Mouse (Mus musculus): ENCODE measurements around the gene Gp1ba. TPM values are rescaled to one million over a fixed set of nuclear protein-coding genes. Genes with fewer than 3 reads are reported as not detected.

The Gp1ba gene
- polyA plus RNA-seq, 1 experiment from 2014 or later, result 0.37 TPM

DNA sequence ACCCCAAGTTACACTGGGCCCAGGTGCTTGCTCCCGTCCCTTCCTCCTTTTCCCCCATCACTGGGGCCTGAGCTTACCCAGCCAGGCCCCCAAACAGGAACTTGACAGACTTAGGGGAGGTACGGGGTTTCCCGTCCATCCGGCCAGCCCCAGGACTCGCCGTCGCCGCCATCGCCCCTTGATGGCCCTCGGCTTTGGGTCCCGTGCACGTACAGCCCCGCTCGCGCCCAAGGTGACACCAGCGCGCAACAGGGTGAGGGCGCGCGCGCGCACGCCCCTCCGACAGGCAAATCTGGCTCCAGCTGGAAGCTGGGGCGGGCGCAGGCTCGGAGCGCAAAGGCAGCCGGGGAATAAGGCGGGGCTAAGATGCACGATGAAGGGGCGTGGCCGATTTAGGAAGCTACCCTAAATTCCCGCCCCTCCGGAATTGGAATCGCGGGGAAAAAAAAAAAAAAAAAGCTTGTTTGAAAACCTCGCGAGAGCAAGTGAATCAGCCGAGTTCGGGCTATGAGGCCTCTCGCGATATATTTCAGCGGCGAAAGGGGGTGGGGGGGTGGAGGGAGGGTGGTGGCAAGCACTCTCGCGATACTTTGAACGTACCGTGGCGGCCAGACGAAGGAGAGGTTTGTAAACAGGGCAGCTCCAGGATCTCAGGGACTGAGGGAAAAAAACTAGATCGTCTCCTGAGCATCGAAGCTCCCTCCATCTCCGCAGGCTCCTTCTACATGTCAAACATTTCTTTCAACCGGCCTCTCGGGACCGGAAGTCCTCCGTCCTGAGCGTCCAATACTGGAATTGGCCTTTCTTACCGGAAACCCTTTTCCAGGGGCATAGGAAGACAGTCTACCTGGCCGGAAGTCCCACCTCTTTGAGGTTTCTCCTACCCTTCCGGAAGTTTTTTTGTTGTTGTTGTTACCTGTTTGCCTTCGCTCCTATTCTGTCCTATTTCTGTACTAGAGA is 8.0 kb downstream of the Gp1ba start, which contains the start of the genes Rnf167 and Slc25a11:
Rnf167 (plus strand) TSS at position 545 of the 960 bp plus-strand sequence.
Slc25a11 (minus strand) TSS at position 789 of the 960 bp plus-strand sequence.
- Histone ChIP-seq H3K27ac (ENCODE audit: low read depth) (peak within 1 kb of the TSS; percentile 96), H3K4me1 (replicated peaks; ENCODE audit: control insufficient read depth, insufficient read depth, low read length) (peaks cover 43% of the 10 kb centered on the region), H3K9ac (ENCODE audit: low read length) (peak within 1 kb of the TSS; percentile 82), H3K9me3 (ENCODE audit: control insufficient read depth, low read length) (no peaks in the 10 kb centered on the region), H3K27me3 (replicated peaks; ENCODE audit: control insufficient read depth, insufficient read depth, low read length) (no peaks in the 10 kb centered on the region), H3K4me2 (ENCODE audit: low read length) (peak within 1 kb of the TSS; percentile 99), H3K36me3 (ENCODE audit: control insufficient read depth, insufficient read depth, low read length) (peaks cover 62% of the 10 kb centered on the region), H3K4me3 (ENCODE audit: low read depth, low read length) (peak within 1 kb of the TSS; percentile 77)
- WGBS, result under 1% methylated on average over 63 of the region's 63 CpGs
- ATAC-seq (replicated peaks; ENCODE audit: low FRiP score, low TSS enrichment, low read depth) (peak; percentile 82), DNase-seq (ENCODE audit: low spot score) (peak; percentile 97)

DNA sequence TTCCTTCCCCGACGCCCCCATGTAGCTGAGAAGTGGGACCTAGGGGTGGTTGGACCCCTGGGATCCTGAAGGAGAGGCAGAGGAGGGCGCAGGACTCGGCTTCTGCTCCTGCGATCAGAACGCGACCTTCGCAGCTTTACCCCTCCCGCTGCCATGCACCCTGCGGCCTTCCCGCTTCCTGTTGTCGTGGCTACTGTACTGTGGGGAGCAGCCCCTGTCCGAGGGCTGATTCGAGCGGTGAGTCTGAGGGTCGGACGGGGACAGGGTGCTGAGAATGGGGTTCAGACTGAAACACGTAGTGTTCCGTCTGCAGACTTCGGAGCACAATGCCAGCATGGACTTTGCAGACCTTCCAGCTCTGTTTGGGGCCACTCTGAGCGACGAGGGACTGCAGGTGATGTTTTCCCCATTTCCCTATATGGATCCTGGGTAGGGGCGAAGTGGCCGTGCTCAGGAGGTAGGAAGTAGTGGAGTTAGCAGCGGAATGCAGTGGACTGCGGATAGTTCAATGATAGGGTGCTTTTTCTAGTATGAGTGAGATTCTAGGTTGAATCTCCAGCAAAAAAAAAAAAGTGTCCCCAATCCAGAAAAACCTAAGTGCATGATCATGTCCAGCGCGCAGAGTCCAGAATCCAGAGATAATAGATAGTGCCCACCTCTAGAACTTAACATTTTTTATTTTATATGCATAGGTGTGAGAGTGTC is 8.9 kb downstream of the Gp1ba start:
- H3K9ac ChIP-seq (ENCODE audit: low read length), result peak overlapping the region; percentile 72
- peak overlapping the region; percentile 77 for H3K4me3 ChIP-seq (ENCODE audit: low read depth, low read length)
- H3K9me3 ChIP-seq (ENCODE audit: control insufficient read depth, low read length), result no peaks in the 10 kb centered on the region
- ATAC-seq (replicated peaks; ENCODE audit: low FRiP score, low TSS enrichment, low read depth), result peak; percentile 25
- H3K4me2 ChIP-seq (ENCODE audit: low read length), result peak overlapping the region; percentile 99
- H3K36me3 ChIP-seq (ENCODE audit: control insufficient read depth, insufficient read depth, low read length), result peaks cover 71% of the 10 kb centered on the region
- peak; percentile 72 for DNase-seq (ENCODE audit: low spot score)
- 4% methylated on average over 28 of the region's 28 CpGs for WGBS
- H3K27ac ChIP-seq (ENCODE audit: low read depth), result peak overlapping the region; percentile 96
- H3K27me3 ChIP-seq (replicated peaks; ENCODE audit: control insufficient read depth, insufficient read depth, low read length), result no peaks in the 10 kb centered on the region
- peaks cover 51% of the 10 kb centered on the region for H3K4me1 ChIP-seq (replicated peaks; ENCODE audit: control insufficient read depth, insufficient read depth, low read length)

DNA sequence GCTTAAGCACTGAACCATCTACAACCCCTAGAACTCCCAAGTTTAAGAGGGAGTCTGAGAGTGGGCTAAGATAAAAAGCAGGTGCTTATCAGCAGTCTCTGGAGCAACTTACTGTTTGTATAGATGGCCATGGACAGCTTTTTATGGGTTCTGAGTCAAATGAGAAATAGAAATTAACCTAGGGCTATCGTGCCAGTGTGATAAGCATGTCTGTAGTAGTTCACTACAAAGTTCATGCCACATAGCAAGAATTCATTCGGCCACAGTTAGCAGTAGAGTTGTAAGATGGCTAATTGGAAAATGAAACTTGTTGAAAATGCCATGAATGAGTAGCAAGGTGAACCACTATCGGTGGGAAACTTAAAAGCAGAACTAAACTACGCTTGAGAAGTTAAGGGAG is 9.6 kb downstream of the Gp1ba start:
- no peak for ATAC-seq (replicated peaks; ENCODE audit: low FRiP score, low TSS enrichment, low read depth)
- Histone ChIP-seq H3K4me2 (ENCODE audit: low read length) (peak overlapping the region; percentile 99), H3K9ac (ENCODE audit: low read length) (peak overlapping the region; percentile 72), H3K27ac (ENCODE audit: low read depth) (peak overlapping the region; percentile 96; the same call in 1 of the 2 replicates), H3K27me3 (replicated peaks; ENCODE audit: control insufficient read depth, insufficient read depth, low read length) (no peaks in the 10 kb centered on the region), H3K36me3 (ENCODE audit: control insufficient read depth, insufficient read depth, low read length) (peaks cover 73% of the 10 kb centered on the region), H3K9me3 (ENCODE audit: control insufficient read depth, low read length) (no peaks in the 10 kb centered on the region), H3K4me1 (replicated peaks; ENCODE audit: control insufficient read depth, insufficient read depth, low read length) (peaks cover 51% of the 10 kb centered on the region), H3K4me3 (ENCODE audit: low read depth, low read length) (peak overlapping the region; percentile 77)
- WGBS, result 72% methylated on average over 4 of the region's 4 CpGs
- no peak for DNase-seq (ENCODE audit: low spot score)

DNA sequence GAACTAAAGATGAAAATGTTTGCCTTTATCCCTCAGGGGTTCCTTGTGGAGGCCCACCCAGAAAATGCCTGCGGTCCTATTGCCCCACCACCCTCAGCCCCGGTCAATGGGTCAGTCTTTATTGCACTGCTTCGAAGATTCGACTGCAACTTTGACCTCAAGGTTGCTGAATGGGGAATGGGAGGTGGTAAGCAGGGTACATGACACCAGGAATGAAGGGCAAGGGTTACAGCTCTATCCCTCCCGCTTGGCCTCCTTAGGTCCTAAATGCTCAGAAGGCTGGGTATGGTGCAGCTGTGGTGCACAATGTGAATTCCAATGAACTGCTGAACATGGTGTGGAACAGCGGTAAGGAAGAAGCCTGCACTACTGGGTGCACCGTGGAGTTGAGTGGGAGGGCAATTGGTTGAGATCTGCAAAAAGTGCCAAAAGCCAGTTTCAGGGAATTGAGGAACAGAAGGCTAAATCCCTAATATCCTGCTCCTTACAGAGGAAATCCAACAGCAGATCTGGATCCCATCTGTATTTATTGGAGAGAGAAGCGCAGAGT is 10.3 kb downstream of the Gp1ba start:
- Histone ChIP-seq H3K27ac (ENCODE audit: low read depth) (peak overlapping the region; percentile 18; the same call in 1 of the 2 replicates), H3K4me3 (ENCODE audit: low read depth, low read length) (no peak overlapping the region; the same call in 1 of the 2 replicates), H3K36me3 (ENCODE audit: control insufficient read depth, insufficient read depth, low read length) (peaks cover 65% of the 10 kb centered on the region), H3K9me3 (ENCODE audit: control insufficient read depth, low read length) (no peaks in the 10 kb centered on the region), H3K9ac (ENCODE audit: low read length) (no peak overlapping the region; the same call in 1 of the 2 replicates), H3K4me1 (replicated peaks; ENCODE audit: control insufficient read depth, insufficient read depth, low read length) (peaks cover 51% of the 10 kb centered on the region), H3K4me2 (ENCODE audit: low read length) (peak overlapping the region; percentile 99), H3K27me3 (replicated peaks; ENCODE audit: control insufficient read depth, insufficient read depth, low read length) (no peaks in the 10 kb centered on the region)
- 75% methylated on average over 8 of the region's 8 CpGs for WGBS
- ATAC-seq (replicated peaks; ENCODE audit: low FRiP score, low TSS enrichment, low read depth) (no peak), DNase-seq (ENCODE audit: low spot score) (no peak)

DNA sequence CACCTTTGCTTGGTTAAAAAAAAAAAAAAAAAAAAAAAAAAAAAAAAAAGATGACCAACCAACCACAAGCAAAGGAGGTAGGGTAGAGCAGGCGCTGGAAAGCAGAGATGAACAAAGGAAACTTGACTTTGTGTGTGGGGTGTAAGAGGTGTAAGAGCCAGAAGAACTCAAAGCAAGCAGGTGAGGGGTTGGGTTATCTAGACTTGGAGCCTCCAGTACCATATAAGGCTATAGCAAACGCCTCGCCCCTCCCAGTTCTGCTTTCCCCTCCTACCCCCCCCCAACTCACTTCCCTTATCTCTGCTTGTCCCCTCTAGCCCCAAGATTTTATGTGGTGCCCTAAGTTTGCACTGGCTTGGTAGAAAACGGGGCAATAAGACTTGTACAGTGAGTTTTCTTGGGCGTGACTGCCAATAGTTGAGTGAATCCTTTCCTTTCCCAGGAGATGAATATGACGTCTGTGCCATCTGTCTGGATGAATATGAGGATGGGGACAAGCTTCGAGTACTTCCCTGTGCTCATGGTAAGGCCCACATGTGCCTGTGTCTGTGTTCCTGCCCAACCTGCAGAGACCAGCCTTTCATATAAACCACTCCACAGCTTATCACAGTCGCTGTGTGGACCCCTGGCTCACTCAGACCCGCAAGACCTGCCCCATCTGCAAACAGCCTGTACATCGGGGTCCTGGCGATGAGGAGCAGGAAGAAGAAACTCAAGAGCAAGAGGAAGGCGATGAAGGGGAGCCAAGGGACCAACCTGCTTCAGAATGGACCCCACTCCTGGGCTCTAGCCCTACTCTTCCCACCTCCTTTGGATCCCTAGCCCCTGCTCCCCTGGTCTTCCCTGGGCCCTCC is 11.6 kb downstream of the Gp1ba start:
- ATAC-seq (replicated peaks; ENCODE audit: low FRiP score, low TSS enrichment, low read depth), result no peak
- Histone ChIP-seq H3K27ac (ENCODE audit: low read depth) (peak overlapping the region; percentile 9; the same call in 1 of the 2 replicates), H3K27me3 (replicated peaks; ENCODE audit: control insufficient read depth, insufficient read depth, low read length) (no peaks in the 10 kb centered on the region), H3K9ac (ENCODE audit: low read length) (0 out of 2 replicates have a peak overlapping the region, but pooled peaks have one; percentile 16), H3K4me1 (replicated peaks; ENCODE audit: control insufficient read depth, insufficient read depth, low read length) (peaks cover 49% of the 10 kb centered on the region), H3K36me3 (ENCODE audit: control insufficient read depth, insufficient read depth, low read length) (peaks cover 52% of the 10 kb centered on the region), H3K4me3 (ENCODE audit: low read depth, low read length) (no peak overlapping the region), H3K9me3 (ENCODE audit: control insufficient read depth, low read length) (no peaks in the 10 kb centered on the region), H3K4me2 (ENCODE audit: low read length) (peak overlapping the region; percentile 98)
- 78% methylated on average over 12 of the region's 12 CpGs for WGBS
- DNase-seq (ENCODE audit: low spot score), result no peak

DNA sequence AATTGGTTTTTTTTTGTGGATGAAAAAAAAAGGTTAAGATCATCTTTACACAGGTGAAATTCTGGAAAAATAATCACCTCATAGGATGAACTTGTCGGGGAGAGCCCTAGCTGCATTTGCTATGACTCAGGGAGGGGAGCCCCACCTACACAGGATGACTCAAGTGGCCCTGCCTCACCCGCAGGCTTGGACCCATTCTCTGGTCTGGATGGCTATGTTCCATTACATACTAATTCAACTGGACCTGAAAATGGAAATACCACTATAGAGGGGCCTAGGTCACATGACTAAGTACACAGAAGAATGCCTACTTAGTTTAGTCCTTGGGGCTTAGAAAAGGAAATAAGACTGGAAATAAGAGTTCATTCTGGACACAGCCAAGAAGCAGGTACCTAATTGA is 12.5 kb downstream of the Gp1ba start:
- no peak for ATAC-seq (replicated peaks; ENCODE audit: low FRiP score, low TSS enrichment, low read depth)
- Histone ChIP-seq H3K27me3 (replicated peaks; ENCODE audit: control insufficient read depth, insufficient read depth, low read length) (no peaks in the 10 kb centered on the region), H3K36me3 (ENCODE audit: control insufficient read depth, insufficient read depth, low read length) (peaks cover 50% of the 10 kb centered on the region), H3K9me3 (ENCODE audit: control insufficient read depth, low read length) (no peaks in the 10 kb centered on the region), H3K27ac (ENCODE audit: low read depth) (0 out of 2 replicates have a peak overlapping the region, but pooled peaks have one; percentile 9), H3K4me3 (ENCODE audit: low read depth, low read length) (0 out of 2 replicates have a peak overlapping the region, but pooled peaks have one; percentile 100), H3K4me1 (replicated peaks; ENCODE audit: control insufficient read depth, insufficient read depth, low read length) (peaks cover 46% of the 10 kb centered on the region), H3K9ac (ENCODE audit: low read length) (no peak overlapping the region), H3K4me2 (ENCODE audit: low read length) (peak overlapping the region; percentile 98)
- 59% methylated on average over 2 of the region's 2 CpGs for WGBS
- no peak for DNase-seq (ENCODE audit: low spot score)

DNA sequence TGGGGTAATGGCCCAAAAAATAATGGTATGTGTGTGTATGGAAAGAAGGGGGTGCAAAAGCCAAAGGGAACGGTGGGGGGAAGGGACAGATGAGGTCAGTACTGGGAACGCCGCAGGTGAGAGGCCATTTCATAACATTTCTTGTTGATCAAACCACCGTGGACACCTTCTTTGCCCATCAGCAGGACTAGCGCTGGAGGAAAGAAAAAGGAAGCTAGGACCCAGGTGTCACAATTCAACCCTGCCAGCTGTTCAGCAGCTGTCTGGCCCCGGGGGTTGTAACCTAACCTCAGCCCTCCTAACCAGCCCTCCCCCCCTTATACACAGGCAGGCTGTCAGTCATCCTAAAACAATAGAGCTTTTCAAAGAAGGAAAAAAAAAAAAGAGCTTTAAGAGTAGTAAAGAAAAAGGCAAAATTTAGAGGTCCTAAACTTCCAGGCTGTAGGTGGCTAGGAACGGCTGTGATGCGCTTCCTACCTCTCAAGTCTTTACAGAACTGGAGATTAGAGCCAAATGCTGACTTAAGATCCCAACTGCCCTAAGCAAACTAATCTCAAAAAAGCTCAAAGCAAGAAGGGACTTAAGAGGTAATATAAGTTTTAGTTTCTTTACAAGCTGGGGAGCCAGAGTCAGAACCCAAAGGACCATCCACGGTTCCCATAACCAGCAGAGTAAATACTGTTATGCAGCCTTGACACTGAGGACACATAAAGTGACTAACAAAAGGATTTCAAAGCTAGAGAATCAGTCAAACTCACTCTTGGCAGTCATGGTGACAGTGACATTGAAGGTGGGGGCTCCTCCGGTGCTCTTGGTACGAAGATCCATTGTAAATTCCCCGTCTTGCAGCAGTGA is 13.3 kb downstream of the Gp1ba start:
- Histone ChIP-seq H3K4me3 (ENCODE audit: low read depth, low read length) (peak overlapping the region; percentile 100), H3K27me3 (replicated peaks; ENCODE audit: control insufficient read depth, insufficient read depth, low read length) (no peaks in the 10 kb centered on the region), H3K9me3 (ENCODE audit: control insufficient read depth, low read length) (no peaks in the 10 kb centered on the region), H3K4me2 (ENCODE audit: low read length) (peak overlapping the region; percentile 98), H3K27ac (ENCODE audit: low read depth) (peak overlapping the region; percentile 98; the same call in 1 of the 2 replicates), H3K36me3 (ENCODE audit: control insufficient read depth, insufficient read depth, low read length) (peaks cover 50% of the 10 kb centered on the region), H3K4me1 (replicated peaks; ENCODE audit: control insufficient read depth, insufficient read depth, low read length) (peaks cover 54% of the 10 kb centered on the region), H3K9ac (ENCODE audit: low read length) (peak overlapping the region; percentile 99)
- whole genome bisulfite sequencing, result 64% methylated on average over 12 of the region's 12 CpGs
- DNase-seq (ENCODE audit: low spot score) (no peak), ATAC-seq (replicated peaks; ENCODE audit: low FRiP score, low TSS enrichment, low read depth) (no peak)

Measured in intestine, embryonic 14.5 days (tissue).